Mouse (Mus musculus) myocyte (in vitro differentiated cells): ENCODE data around the gene Cacna1a.

Experiments
- CEBPB ChIP-seq: IDR thresholded peaks from 2 replicates; pipeline ENCODE4 v1.6.1; 2011; ENCODE audit warnings: mild to moderate bottlenecking, moderate library complexity; ENCODE audit not compliant: poor library complexity, insufficient read depth, severe bottlenecking
- E2F4 ChIP-seq: IDR thresholded peaks from one replicate; pipeline ENCODE4 v1.6.1; 2011; ENCODE audit warnings: mild to moderate bottlenecking, control low read depth, moderate library complexity; ENCODE audit not compliant: insufficient read depth
- MAX ChIP-seq: IDR thresholded peaks from one replicate; pipeline ENCODE4 v1.6.1; 2011; ENCODE audit warnings: low read depth, mild to moderate bottlenecking, control low read depth
- POLR2A ChIP-seq: IDR thresholded peaks from one replicate; pipeline ENCODE4 v1.6.1; 2011; ENCODE audit warnings: low read depth, mild to moderate bottlenecking, control low read depth, moderate library complexity; ENCODE audit not compliant: insufficient read length
- POLR2AphosphoS2 ChIP-seq: IDR thresholded peaks from one replicate; pipeline ENCODE4 v1.6.1; 2011; ENCODE audit warnings: low read depth, control low read depth; ENCODE audit not compliant: insufficient read length
- SRF ChIP-seq: IDR thresholded peaks from one replicate; pipeline ENCODE4 v1.6.1; 2011; ENCODE audit warnings: low read depth; ENCODE audit not compliant: control insufficient read depth, insufficient read length
- TCF12 ChIP-seq: IDR thresholded peaks from one replicate; pipeline ENCODE4 v1.6.1; 2011; ENCODE audit warnings: mild to moderate bottlenecking, control low read depth; ENCODE audit not compliant: poor library complexity, insufficient read depth, severe bottlenecking
- TCF3 ChIP-seq: IDR thresholded peaks from one replicate; pipeline ENCODE4 v1.6.1; 2011; ENCODE audit warnings: low read depth, control low read depth; ENCODE audit not compliant: insufficient read length
- USF1 ChIP-seq: IDR thresholded peaks from one replicate; pipeline ENCODE4 v1.6.1; 2011; ENCODE audit warnings: low read depth, mild to moderate bottlenecking, control low read depth, moderate library complexity

DNA sequence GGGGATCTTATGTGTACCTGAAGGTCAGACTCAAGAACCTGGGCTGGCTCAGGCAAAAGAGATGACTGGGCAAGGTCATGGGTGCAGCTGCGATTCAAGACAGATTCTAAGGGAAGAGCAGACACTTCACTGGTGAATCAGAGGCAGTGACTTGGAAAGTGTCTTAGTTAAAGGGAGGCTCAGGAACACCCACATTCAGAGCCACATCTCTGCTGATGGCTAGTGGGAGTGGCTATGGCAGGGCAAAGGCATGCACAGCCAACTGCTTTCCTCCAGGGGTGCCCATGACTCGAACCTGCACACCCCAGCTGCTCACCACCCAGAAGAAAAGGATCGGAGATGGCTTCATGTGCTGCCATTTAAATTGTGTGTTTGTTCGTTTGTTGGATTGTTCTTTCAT is 169.7 kb downstream of the Cacna1a start:
- TF ChIP-seq USF1 (no peak), POLR2A (no peak), MAX (no peak), SRF (no peak), CEBPB (no peak), E2F4 (no peak), TCF12 (no peak), POLR2AphosphoS2 (no peak), TCF3 (no peak)
